Mouse (Mus musculus): ENCODE results near the gene Abcg1.

GRCm38 (mm10) chr17:31138398-31138797 lies 80.9 kb downstream of the Abcg1 start:
- TF ChIP-seq POLR2A (IDR thresholded peaks at IDR 0.05; ENCODE audit: low read depth, low read length) (no peak), CTCF (IDR thresholded peaks at IDR 0.05; ENCODE audit: extremely low read depth, insufficient read depth, insufficient read length, insufficient replicate concordance) (peak; percentile 74; the same call in 1 of the 2 replicates)
